Comparison of ENCODE assay signal across 7 mouse cellular contexts in genomic region chr2:117018917-117019538, GRCm38 (mm10).
A peak's percentile ranks its signal among the peaks of the same experiment; 100 is the strongest.
DNase-seq lines count a peak whose midpoint lies in the region; ATAC-seq and TF ChIP-seq lines count a peak whose summit lies in the region.

No protein-coding gene starts in this region.

- TF ChIP-seq EP300 in stomach, postnatal 0 days (optimal IDR thresholded peaks at IDR 0.05) = no peak

- no peaks in the 10 kb centered on the region for H3K36me3 ChIP-seq in stomach, postnatal 0 days (ENCODE audit: control insufficient read depth, insufficient read depth, low read length)

- H3K27me3 ChIP-seq in stomach, postnatal 0 days (ENCODE audit: control insufficient read depth, insufficient read depth, low read length) = no peaks in the 10 kb centered on the region

- H3K4me1 ChIP-seq in cortical plate, adult 2 months (ENCODE audit: control insufficient read depth, insufficient read depth, low read length) = peaks cover 8% of the 10 kb centered on the region
- no peaks in the 10 kb centered on the region for H3K4me1 ChIP-seq in stomach, postnatal 0 days (replicated peaks; ENCODE audit: control insufficient read depth, insufficient read depth)

- no peak overlapping the region; the same call in 1 of the 2 replicates for H3K4me2 ChIP-seq in stomach, postnatal 0 days (replicated peaks; ENCODE audit: low read depth)

- no peak overlapping the region for H3K9ac ChIP-seq in stomach, postnatal 0 days (ENCODE audit: low read length)

- DNase-seq in urinary bladder, postnatal 25 days (ENCODE audit: low spot score) = peak; percentile 57
- DNase-seq in urinary bladder, adult 2 months (ENCODE audit: low spot score) = no peak
- peak; percentile 92 for DNase-seq in heart, adult 9 months (ENCODE audit: low spot score in 2 of 2)
- peak; percentile 44 for DNase-seq in layer of hippocampus, adult 9-11 months
- DNase-seq in stomach, postnatal 0 days (ENCODE audit: low spot score) = peak; percentile 52

- TF ChIP-seq POLR2A in cortical plate, adult 2 months (IDR thresholded peaks at IDR 0.05; ENCODE audit: extremely low read depth, insufficient read depth, low read length) = no peak

- H3K27ac ChIP-seq in cortical plate, adult 2 months (ENCODE audit: insufficient read depth, low read length) = peak overlapping the region; percentile 82
- peak overlapping the region; percentile 83 for H3K27ac ChIP-seq in stomach, postnatal 0 days (replicated peaks)

- no peak overlapping the region for H3K4me3 ChIP-seq in cortical plate, adult 2 months (ENCODE audit: insufficient read depth, low read length)
- no peak overlapping the region for H3K4me3 ChIP-seq in stomach, postnatal 0 days (ENCODE audit: low read depth, low read length)

- WGBS in stomach, postnatal 0 days = 35% methylated on average over 6 of the region's 6 CpGs

- no peaks in the 10 kb centered on the region for H3K9me3 ChIP-seq in stomach, postnatal 0 days (ENCODE audit: control insufficient read depth, low read length)

- peak; percentile 96 for ATAC-seq in megakaryocyte, adult 5-6 weeks (ENCODE audit: poor library complexity, severe bottlenecking)
- ATAC-seq in stomach, postnatal 0 days (ENCODE audit: low FRiP score, low TSS enrichment) = peak; percentile 66; the same call in 1 of the 2 replicates

- TF ChIP-seq CTCF in cortical plate, adult 2 months (IDR thresholded peaks at IDR 0.05; ENCODE audit: extremely low read depth, insufficient read depth, low read length) = no peak
- no peak for TF ChIP-seq CTCF in stomach, postnatal 0 days (IDR thresholded peaks at IDR 0.05; ENCODE audit: low read depth)
